Mouse (Mus musculus): ENCODE data around the gene Dnah6. TPM values are rescaled to one million over a fixed set of nuclear protein-coding genes. Genes with fewer than 3 reads are reported as not detected.

Gene Dnah6
- polyA plus RNA-seq, 1 experiment from 2014 or later = 0.95 TPM

DNA sequence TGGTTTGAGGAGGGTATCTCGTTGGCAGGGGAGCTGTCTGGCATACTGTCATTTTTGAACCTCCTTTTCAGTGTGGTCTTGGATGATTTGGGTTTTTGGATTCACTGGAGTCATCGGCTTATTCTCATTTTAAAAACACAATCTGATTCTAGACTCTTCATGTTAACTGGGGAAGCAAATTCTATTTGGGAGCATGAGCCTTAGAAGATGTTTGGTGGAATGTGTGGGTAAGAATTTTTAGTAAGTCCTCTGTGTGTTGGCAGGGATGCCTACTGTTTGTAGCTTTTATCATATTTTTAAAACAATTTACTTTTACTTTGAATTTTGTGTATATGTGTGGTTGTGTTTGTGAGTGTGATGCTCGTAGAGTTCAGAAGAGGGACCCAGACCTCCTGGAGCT, 175.5 kb downstream of the Dnah6 start:
- TF ChIP-seq EP300 (IDR thresholded peaks at IDR 0.05) (no peak), CTCF (IDR thresholded peaks at IDR 0.05) (no peak)
- no peaks in the 10 kb centered on the region for H3K4me1 ChIP-seq (ENCODE audit: insufficient read depth, low read depth, low read length)

DNA sequence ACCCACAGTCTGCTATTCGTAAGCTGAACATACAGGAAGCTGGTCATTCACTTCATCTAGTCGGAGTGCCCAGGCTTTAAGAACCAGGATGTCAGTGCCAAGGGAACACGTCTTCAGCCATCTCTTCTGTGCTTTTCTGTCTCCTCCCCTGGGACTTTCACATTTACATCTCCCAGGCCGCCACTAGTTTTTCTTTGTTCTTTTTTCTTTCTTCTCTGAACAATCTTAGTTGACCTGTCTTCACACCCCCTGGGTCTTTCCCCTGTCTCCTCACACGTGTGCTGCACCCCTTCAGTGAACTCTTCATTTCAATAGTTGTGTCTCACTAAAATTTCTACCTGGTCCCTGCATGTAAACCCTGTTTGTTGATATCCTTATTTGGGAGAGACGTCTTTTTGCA, 179.2 kb downstream of the Dnah6 start:
- TF ChIP-seq CTCF (IDR thresholded peaks at IDR 0.05) = no peak
- TF ChIP-seq EP300 (IDR thresholded peaks at IDR 0.05) = no peak
- Histone ChIP-seq H3K36me3 (ENCODE audit: insufficient read depth, low read length) (no peaks in the 10 kb centered on the region), H3K4me3 (ENCODE audit: low read depth, low read length) (no peak overlapping the region), H3K4me2 (replicated peaks; ENCODE audit: low read depth, low read length) (no peak overlapping the region), H3K4me1 (ENCODE audit: insufficient read depth, low read depth, low read length) (no peaks in the 10 kb centered on the region), H3K9me3 (ENCODE audit: low read length) (no peaks in the 10 kb centered on the region), H3K27me3 (replicated peaks; ENCODE audit: insufficient read depth, low read length) (no peaks in the 10 kb centered on the region), H3K27ac (ENCODE audit: low read length) (no peak overlapping the region), H3K9ac (replicated peaks; ENCODE audit: low read depth) (no peak overlapping the region)
- 73% methylated on average over 6 of the region's 6 CpGs for WGBS
- ATAC-seq (no peak), DNase-seq (ENCODE audit: low spot score) (no peak)

More for the DNA sequence above, 175.5 kb downstream of the Dnah6 start:
- DNase-seq (ENCODE audit: low spot score) = no peak
- no peaks in the 10 kb centered on the region for H3K36me3 ChIP-seq (ENCODE audit: insufficient read depth, low read length)
- H3K4me2 ChIP-seq (replicated peaks; ENCODE audit: low read depth, low read length) = no peak overlapping the region
- 77% methylated on average over 3 of the region's 3 CpGs for WGBS
- no peak for ATAC-seq
- H3K9ac ChIP-seq (replicated peaks; ENCODE audit: low read depth) = no peak overlapping the region
- H3K27ac ChIP-seq (ENCODE audit: low read length) = no peak overlapping the region
- H3K9me3 ChIP-seq (ENCODE audit: low read length) = no peaks in the 10 kb centered on the region
- H3K4me3 ChIP-seq (ENCODE audit: low read depth, low read length) = no peak overlapping the region
- no peaks in the 10 kb centered on the region for H3K27me3 ChIP-seq (replicated peaks; ENCODE audit: insufficient read depth, low read length)

DNA sequence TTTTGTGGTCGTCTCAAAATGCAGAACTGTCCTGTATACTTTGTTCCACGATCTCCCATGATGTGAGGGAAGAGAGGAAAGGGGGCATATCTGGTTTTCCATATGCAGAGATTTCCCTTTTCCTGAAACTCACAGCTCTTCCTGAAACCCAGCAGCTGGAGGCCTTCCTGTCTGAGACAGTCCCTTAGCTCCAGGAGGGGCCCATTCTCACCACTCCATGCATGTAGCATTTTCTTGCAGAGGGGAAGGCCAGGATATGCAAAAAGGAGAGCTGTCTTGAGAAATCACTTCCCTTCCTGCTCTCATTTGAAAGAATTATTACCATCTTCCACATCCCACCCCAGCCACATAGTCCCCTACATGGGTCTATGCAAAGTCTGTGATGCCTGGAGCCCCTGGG, 183.2 kb downstream of the Dnah6 start:
- Histone ChIP-seq H3K4me3 (ENCODE audit: low read depth, low read length) (no peak overlapping the region), H3K4me2 (replicated peaks; ENCODE audit: low read depth, low read length) (no peak overlapping the region), H3K27me3 (replicated peaks; ENCODE audit: insufficient read depth, low read length) (no peaks in the 10 kb centered on the region), H3K4me1 (ENCODE audit: insufficient read depth, low read depth, low read length) (no peaks in the 10 kb centered on the region), H3K9me3 (ENCODE audit: low read length) (no peaks in the 10 kb centered on the region), H3K36me3 (ENCODE audit: insufficient read depth, low read length) (no peaks in the 10 kb centered on the region), H3K9ac (replicated peaks; ENCODE audit: low read depth) (no peak overlapping the region), H3K27ac (ENCODE audit: low read length) (no peak overlapping the region)
- DNase-seq (ENCODE audit: low spot score) (no peak), ATAC-seq (no peak)
- WGBS = 56% methylated on average over 2 of the region's 2 CpGs
- TF ChIP-seq CTCF (IDR thresholded peaks at IDR 0.05) (no peak), EP300 (IDR thresholded peaks at IDR 0.05) (no peak)

DNA sequence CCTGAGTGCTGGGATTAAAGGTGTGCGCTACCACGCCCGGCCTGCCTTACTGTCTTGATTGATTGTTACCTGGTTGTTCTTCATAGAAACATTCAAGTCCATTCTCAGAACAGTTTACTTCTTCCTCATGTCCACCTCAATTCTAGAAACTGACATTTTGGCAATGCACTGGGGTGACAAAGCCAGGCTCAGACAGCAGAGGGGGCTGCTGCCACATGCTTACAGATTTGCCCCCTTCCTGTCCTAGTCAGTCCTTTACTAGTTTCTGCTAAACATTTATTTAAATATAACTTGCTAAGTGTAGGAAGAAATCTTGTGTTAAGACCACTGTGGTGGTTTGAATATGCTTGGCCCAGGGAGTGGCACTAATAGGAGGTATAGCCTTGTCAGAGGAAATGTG, 192.6 kb downstream of the Dnah6 start:
- DNase-seq (ENCODE audit: low spot score) (no peak), ATAC-seq (no peak)
- H3K27ac ChIP-seq (ENCODE audit: low read length) = no peak overlapping the region
- H3K9ac ChIP-seq (replicated peaks; ENCODE audit: low read depth) = no peak overlapping the region
- H3K9me3 ChIP-seq (ENCODE audit: low read length) = no peaks in the 10 kb centered on the region
- no peaks in the 10 kb centered on the region for H3K36me3 ChIP-seq (ENCODE audit: insufficient read depth, low read length)
- TF ChIP-seq CTCF (IDR thresholded peaks at IDR 0.05) (0 out of 2 replicates have a peak, but pooled peaks have one; percentile 16), EP300 (IDR thresholded peaks at IDR 0.05) (no peak)
- no peak overlapping the region for H3K4me3 ChIP-seq (ENCODE audit: low read depth, low read length)
- H3K4me1 ChIP-seq (ENCODE audit: insufficient read depth, low read depth, low read length) = no peaks in the 10 kb centered on the region
- whole genome bisulfite sequencing = 98% methylated on average over 3 of the region's 3 CpGs
- H3K27me3 ChIP-seq (replicated peaks; ENCODE audit: insufficient read depth, low read length) = no peaks in the 10 kb centered on the region
- no peak overlapping the region for H3K4me2 ChIP-seq (replicated peaks; ENCODE audit: low read depth, low read length)

DNA sequence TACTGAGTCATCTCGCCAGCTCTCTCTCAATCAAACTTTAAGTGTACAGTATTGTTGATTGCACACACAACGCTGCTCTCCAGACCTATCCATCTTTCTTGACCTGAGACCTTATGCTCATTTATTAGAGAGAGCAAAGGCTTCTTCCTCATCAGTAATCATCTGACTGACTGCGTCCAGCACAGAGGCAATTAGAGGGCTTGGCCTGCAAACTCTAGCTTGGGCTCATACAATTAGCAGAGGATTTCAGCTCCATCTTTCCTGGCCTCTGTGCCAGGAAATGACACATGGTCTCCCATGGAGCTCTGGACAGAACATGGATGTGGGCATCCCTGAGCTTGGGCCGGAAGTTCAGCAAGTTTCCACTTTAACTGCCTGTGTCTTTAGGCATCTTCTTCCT, 193.6 kb downstream of the Dnah6 start:
- H3K27me3 ChIP-seq (replicated peaks; ENCODE audit: insufficient read depth, low read length) = no peaks in the 10 kb centered on the region
- H3K9ac ChIP-seq (replicated peaks; ENCODE audit: low read depth) = no peak overlapping the region
- no peaks in the 10 kb centered on the region for H3K4me1 ChIP-seq (ENCODE audit: insufficient read depth, low read depth, low read length)
- 67% methylated on average over 4 of the region's 4 CpGs for WGBS
- no peak overlapping the region for H3K4me3 ChIP-seq (ENCODE audit: low read depth, low read length)
- DNase-seq (ENCODE audit: low spot score) (no peak), ATAC-seq (no peak)
- H3K36me3 ChIP-seq (ENCODE audit: insufficient read depth, low read length) = no peaks in the 10 kb centered on the region
- H3K27ac ChIP-seq (ENCODE audit: low read length) = no peak overlapping the region
- no peaks in the 10 kb centered on the region for H3K9me3 ChIP-seq (ENCODE audit: low read length)
- H3K4me2 ChIP-seq (replicated peaks; ENCODE audit: low read depth, low read length) = no peak overlapping the region
- no peak for TF ChIP-seq CTCF (IDR thresholded peaks at IDR 0.05)
- no peak for TF ChIP-seq EP300 (IDR thresholded peaks at IDR 0.05)

DNA sequence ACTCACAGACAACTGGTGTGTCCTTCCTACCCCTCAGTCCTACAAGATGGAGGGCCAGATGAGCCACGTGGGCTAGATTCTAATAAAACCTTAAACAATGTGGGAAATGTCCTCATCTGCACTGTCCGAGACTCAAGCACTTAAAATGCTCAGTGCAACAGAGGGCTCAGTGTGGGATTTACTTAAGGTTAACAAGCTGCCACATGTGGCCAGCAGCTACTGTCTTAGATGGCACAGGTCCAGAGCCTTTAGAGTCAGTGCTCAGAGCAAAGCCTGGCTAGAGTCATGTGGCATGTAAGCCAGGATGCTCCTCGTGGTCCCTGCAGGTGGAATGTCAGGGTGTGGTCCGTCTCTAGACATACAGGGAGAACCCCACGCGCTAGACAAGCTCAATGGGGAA, 194.6 kb downstream of the Dnah6 start:
- H3K36me3 ChIP-seq (ENCODE audit: insufficient read depth, low read length) = no peaks in the 10 kb centered on the region
- WGBS = 77% methylated on average over 6 of the region's 6 CpGs
- no peak for ATAC-seq
- no peak overlapping the region for H3K4me2 ChIP-seq (replicated peaks; ENCODE audit: low read depth, low read length)
- H3K9ac ChIP-seq (replicated peaks; ENCODE audit: low read depth) = no peak overlapping the region
- no peak overlapping the region for H3K4me3 ChIP-seq (ENCODE audit: low read depth, low read length)
- no peaks in the 10 kb centered on the region for H3K4me1 ChIP-seq (ENCODE audit: insufficient read depth, low read depth, low read length)
- no peak overlapping the region for H3K27ac ChIP-seq (ENCODE audit: low read length)
- TF ChIP-seq EP300 (IDR thresholded peaks at IDR 0.05) (no peak), CTCF (IDR thresholded peaks at IDR 0.05) (no peak)
- DNase-seq (ENCODE audit: low spot score) = no peak
- no peaks in the 10 kb centered on the region for H3K9me3 ChIP-seq (ENCODE audit: low read length)
- no peaks in the 10 kb centered on the region for H3K27me3 ChIP-seq (replicated peaks; ENCODE audit: insufficient read depth, low read length)

DNA sequence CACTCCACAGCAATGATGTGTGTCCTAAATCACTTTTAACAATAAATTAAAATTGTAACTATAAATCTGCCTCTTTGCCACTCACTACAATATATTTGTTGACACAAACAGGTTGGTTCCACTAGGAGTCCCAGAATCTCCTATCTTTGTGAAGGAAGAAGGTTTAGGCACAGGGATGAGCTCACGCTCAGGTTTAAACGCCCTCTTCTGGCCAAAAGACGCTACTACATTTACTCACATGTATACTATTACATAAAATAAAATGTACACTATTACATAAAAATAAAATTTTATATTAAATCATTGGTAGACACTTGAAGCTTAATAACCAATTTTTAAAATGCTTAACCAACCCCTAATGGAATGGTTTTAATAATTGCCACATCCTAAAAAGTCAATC, 201.4 kb downstream of the Dnah6 start:
- Histone ChIP-seq H3K36me3 (ENCODE audit: insufficient read depth, low read length) (no peaks in the 10 kb centered on the region), H3K4me2 (replicated peaks; ENCODE audit: low read depth, low read length) (no peak overlapping the region), H3K9me3 (ENCODE audit: low read length) (no peaks in the 10 kb centered on the region), H3K9ac (replicated peaks; ENCODE audit: low read depth) (no peak overlapping the region), H3K27ac (ENCODE audit: low read length) (no peak overlapping the region), H3K4me3 (ENCODE audit: low read depth, low read length) (no peak overlapping the region), H3K27me3 (replicated peaks; ENCODE audit: insufficient read depth, low read length) (no peaks in the 10 kb centered on the region), H3K4me1 (ENCODE audit: insufficient read depth, low read depth, low read length) (no peaks in the 10 kb centered on the region)
- DNase-seq (ENCODE audit: low spot score) (peak; percentile 72), ATAC-seq (no peak)
- WGBS = 13% methylated on average over 3 of the region's 3 CpGs
- peak; percentile 75 for TF ChIP-seq CTCF (IDR thresholded peaks at IDR 0.05)
- no peak for TF ChIP-seq EP300 (IDR thresholded peaks at IDR 0.05)

All from lung, postnatal 0 days (tissue).